Mouse (Mus musculus): ENCODE results near the gene Ciita.

DNA sequence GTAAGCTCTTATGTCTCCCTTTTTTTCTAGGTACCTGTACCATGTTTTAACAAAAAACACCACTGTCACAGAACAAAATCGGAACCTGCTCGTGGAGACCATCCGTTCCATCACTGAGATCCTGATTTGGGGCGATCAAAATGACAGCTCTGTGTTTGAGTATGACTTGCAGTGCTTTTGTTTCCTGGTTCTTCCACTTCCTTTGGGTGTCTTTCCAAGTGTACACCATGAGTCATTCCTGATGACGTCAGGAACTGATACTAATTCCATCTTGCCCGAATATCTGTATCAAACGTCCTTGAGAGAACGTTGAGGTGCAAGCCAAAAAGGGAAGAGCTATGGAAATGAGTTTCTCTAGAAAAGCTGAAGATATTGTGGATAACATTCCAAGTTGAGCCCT, 80.1 kb downstream of the Ciita start:
- TF ChIP-seq CTCF (IDR thresholded peaks at IDR 0.05; ENCODE audit: borderline replicate concordance, control insufficient read depth, extremely low read depth, insufficient read depth, low read length, poor library complexity) (no peak), POLR2A (IDR thresholded peaks at IDR 0.05; ENCODE audit: control insufficient read depth, extremely low read depth, insufficient read depth, low read length, poor library complexity) (no peak)
